ENCODE assay signal across 10 mouse cellular contexts in genomic region chr1:86538383-86538782, GRCm38 (mm10). TPM values are rescaled to one million over a fixed set of nuclear protein-coding genes. Genes with fewer than 3 reads are reported as not detected.
DNase-seq lines count a peak whose midpoint lies in the region; TF ChIP-seq lines count a peak whose summit lies in the region.
"Had no signal": no experiment of that assay in that cellular context is flagged by ENCODE, and none has a peak within 500 bp of the region (broad histone marks: within the 10 kb centered on the region; RNA-seq: fewer than 3 reads in every experiment).

No protein-coding gene starts in this region.

- no peak overlapping the region for H3K4me3 ChIP-seq in gastrocnemius, adult 2 months
- H3K4me3 ChIP-seq in small intestine, adult 2 months (ENCODE audit: low read depth, low read length): no peak overlapping the region
- H3K4me3 ChIP-seq: embryonic facial prominence, embryonic 13.5 days had no signal

- WGBS in small intestine, adult 2 months: 71% methylated on average over 3 of the region's 3 CpGs

- H3K27ac ChIP-seq in gastrocnemius, adult 2 months: no peak overlapping the region
- H3K27ac ChIP-seq in small intestine, adult 2 months (ENCODE audit: insufficient read depth, low read depth, low read length): no peak overlapping the region
- H3K27ac ChIP-seq: embryonic facial prominence, embryonic 13.5 days had no signal

- intact Hi-C loops in gastrocnemius, adult 2 months (cut with DNase I): no loop called here
- intact Hi-C loops in gastrocnemius, postnatal 14 days (cut with DNase I; ENCODE audit: low total_unique reads): loop anchor here (10.0 kb wide), 1 partner anchor 94 kb away; no protein-coding TSS in a partner anchor

- peak; percentile 41 for TF ChIP-seq CTCF in gastrocnemius, adult 2 months (IDR thresholded peaks at IDR 0.05)
- peak; percentile 31; the same call in 1 of the 2 replicates for TF ChIP-seq CTCF in small intestine, adult 2 months (IDR thresholded peaks at IDR 0.05; ENCODE audit: extremely low read depth, insufficient read length, insufficient replicate concordance, low read depth, low read length)

- peaks cover 1% of the 10 kb centered on the region; the same call in 1 of the 2 replicates for H3K4me1 ChIP-seq in small intestine, adult 2 months (ENCODE audit: control insufficient read depth, insufficient read depth, insufficient read length, low read length)
- H3K4me1 ChIP-seq: embryonic facial prominence, embryonic 13.5 days had no signal

- TF ChIP-seq POLR2A in small intestine, adult 2 months (IDR thresholded peaks at IDR 0.05; ENCODE audit: low read depth, low read length): no peak

- peaks cover 9% of the 10 kb centered on the region for H3K36me3 ChIP-seq in small intestine, adult 2 months (ENCODE audit: control insufficient read depth, insufficient read depth, low read length)

- H3K27me3 ChIP-seq in small intestine, adult 2 months (ENCODE audit: control insufficient read depth, insufficient read depth, low read length): no peaks in the 10 kb centered on the region
- H3K27me3 ChIP-seq: embryonic facial prominence, embryonic 13.5 days had no signal

- no peak for DNase-seq in gastrocnemius, adult 2 months
- no peak for DNase-seq in gastrocnemius, postnatal 14 days
- DNase-seq in lung, postnatal 10 days: peak; percentile 35
- DNase-seq in lung, postnatal 36 days: no peak
- peak; percentile 60 for DNase-seq in NIH3T3 (ENCODE audit: low read depth)
- DNase-seq in left cerebral cortex, adult 18-20 months (ENCODE audit: low spot score in 2 of 2): no peak
- DNase-seq in left cerebral cortex, adult 11 months (ENCODE audit: low spot score): no peak
- DNase-seq: heart, adult 18-20 months had no signal

RNA-seq across cellular contexts. Expression of gene Ptma, which starts 11.9 kb away (rescaled TPM):
- 100 to 1,000 TPM in 1 of 2 experiments, 10 to 100 TPM in 1; 58.5 to 108 TPM for total RNA-seq in gastrocnemius, adult 2 months (2021)
- total RNA-seq in gastrocnemius, postnatal 14 days (2021): 100 to 1,000 TPM; 184 to 248 TPM
- 212 and 749 TPM in 2 replicates for polyA plus RNA-seq in small intestine, adult 2 months (2012; rRNA removed)
- total RNA-seq in left cerebral cortex, adult 18-20 months (2021): 100 to 1,000 TPM; 356 to 357 TPM

RNA-seq across cellular contexts. Expression of gene Pde6d, which starts 44.0 kb away (rescaled TPM):
- 10 to 100 TPM; 24.3 to 30.3 TPM for total RNA-seq in gastrocnemius, adult 2 months (2021)
- 10 to 100 TPM; 25.0 to 30.2 TPM for total RNA-seq in gastrocnemius, postnatal 14 days (2021)
- polyA plus RNA-seq in small intestine, adult 2 months (2012; rRNA removed): 4.0 and 9.7 TPM in 2 replicates
- total RNA-seq in left cerebral cortex, adult 18-20 months (2021): 10 to 100 TPM; 50.6 to 51.6 TPM

RNA-seq across cellular contexts. Expression of gene Cops7b, which starts 44.3 kb away (rescaled TPM):
- 10 to 100 TPM; 10.2 to 11.0 TPM for total RNA-seq in gastrocnemius, adult 2 months (2021)
- total RNA-seq in gastrocnemius, postnatal 14 days (2021): 1 to 10 TPM; 8.2 to 9.6 TPM
- polyA plus RNA-seq in small intestine, adult 2 months (2012; rRNA removed): 10.7 and 18.4 TPM in 2 replicates
- 10 to 100 TPM; 24.1 to 24.2 TPM for total RNA-seq in left cerebral cortex, adult 18-20 months (2021)

Comparison
In these comparisons a context has a peak if more than half of its experiments do, and no peak if none do; other contexts are left out.
1. DNase-seq: peak in lung, postnatal 10 days (single experiment) and NIH3T3 (single experiment); none in gastrocnemius, adult 2 months (single experiment), gastrocnemius, postnatal 14 days (single experiment), lung, postnatal 36 days (single experiment), left cerebral cortex, adult 18-20 months (0 of 2) and left cerebral cortex, adult 11 months (single experiment).